Mouse (Mus musculus) CH12.LX (cell line): Measurements from ENCODE around the gene Poc1b.

Source experiments
- CHD2 ChIP-seq: IDR thresholded peaks from 2 replicates; pipeline ENCODE4 v1.6.1; 2011; ENCODE audit warnings: low read length, improper control_type of control experiment
- CTCF ChIP-seq, 2 experiments: IDR thresholded peaks in 1 of 2; conservative IDR thresholded peaks in 1 of 2; 2 replicates each; pipeline ENCODE4 v1.5.1; 2011 to 2012; ENCODE audit warnings: low read depth in 2 of 2, low read length in 2 of 2, improper control_type of control experiment in 1 of 2, inconsistent platforms in 1 of 2, mild to moderate bottlenecking in 1 of 2, moderate library complexity in 1 of 2
- JUND ChIP-seq: conservative IDR thresholded peaks from 2 replicates; pipeline ENCODE4 v1.6.1; 2011; ENCODE audit warnings: low read depth, low read length, improper control_type of control experiment
- KAT2A ChIP-seq: IDR thresholded peaks from 2 replicates; pipeline ENCODE4 v1.6.1; 2012; ENCODE audit warnings: low read length, improper control_type of control experiment, inconsistent platforms; ENCODE audit not compliant: insufficient replicate concordance
- POLR2AphosphoS2 ChIP-seq: IDR thresholded peaks from 2 replicates; pipeline ENCODE4 v1.6.1; 2011; ENCODE audit warnings: low read depth, low read length, improper control_type of control experiment
- ZKSCAN1 ChIP-seq: IDR thresholded peaks from 2 replicates; pipeline ENCODE4 v1.6.1; 2012; ENCODE audit warnings: low read depth, inconsistent platforms, low read length, improper control_type of control experiment, borderline replicate concordance

DNA sequence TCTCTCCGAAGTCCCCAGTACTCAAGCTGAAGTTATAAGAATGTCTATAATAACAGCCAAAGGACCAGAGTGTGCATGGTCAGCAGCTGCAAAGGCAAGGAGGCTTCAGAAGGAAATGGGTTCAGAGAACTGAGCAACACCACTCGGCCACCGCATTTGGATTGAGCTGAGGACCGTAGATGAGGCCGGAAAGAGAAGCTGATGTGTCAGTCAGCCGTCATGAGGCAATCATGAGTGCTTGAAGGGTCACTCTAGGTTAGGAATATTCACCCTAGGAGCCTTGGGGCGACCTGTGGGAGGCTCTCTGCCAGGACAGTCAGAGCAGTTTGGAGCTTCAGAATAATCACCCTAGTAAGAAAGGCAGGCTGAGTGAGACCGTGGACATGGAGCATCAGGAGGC is 74.7 kb downstream of the Poc1b start:
- TF ChIP-seq CTCF (conservative IDR thresholded peaks at IDR 0.05 in 1 of 2, IDR thresholded peaks at IDR 0.05 in 1 of 2; ENCODE audit: low read depth in 2 of 2, low read length in 2 of 2) (no peak), CHD2 (no peak), POLR2AphosphoS2 (no peak), KAT2A (no peak), ZKSCAN1 (no peak), JUND (no peak)
